Mouse (Mus musculus) spleen, embryonic (tissue): ENCODE measurements at regions not wholly inside any gene's neighbourhood (a gene's known extent, or its start where the extent isn't known, plus 50 kb on each side); places are given as distances from the start of the nearest gene placed in this dataset.
"Not testable (repeated sequence)": the region's sequence is repeated elsewhere in the genome, so short reads cannot be mapped to it uniquely, and the experiment has no call there.

Experiments
- CTCF ChIA-PET: fragments of 350-600 bp; sonication (Branson Sonifier 250); formaldehyde crosslinking; loops from one replicate; lab custom pipeline; 2022; lab: Charles Lee

- CTCF ChIA-PET, result no interaction called here
Observed at GRCm38 (mm10) chr12:54519370-54519769, 137.0 kb downstream of the Sptssa start.

- CTCF ChIA-PET, result no interaction called here
Observed at GRCm38 (mm10) chr12:54517265-54517664, 139.1 kb downstream of the Sptssa start.

- CTCF ChIA-PET, result no interaction called here
Observed at GRCm38 (mm10) chr12:54516463-54516862, 139.9 kb downstream of the Sptssa start.

- CTCF ChIA-PET, result not testable (repeated sequence)
Observed at GRCm38 (mm10) chr12:54516039-54516438, 140.3 kb downstream of the Sptssa start.

GRCm38 (mm10) chr12:54509903-54510302 is 146.5 kb downstream of the Sptssa start:
- CTCF ChIA-PET, result no interaction called here

GRCm38 (mm10) chr12:54502775-54503174 is 153.6 kb downstream of the Sptssa start:
- CTCF ChIA-PET, result no interaction called here

- CTCF ChIA-PET, result no interaction called here
Observed at GRCm38 (mm10) chr12:54499963-54500362, 156.4 kb downstream of the Sptssa start.

- CTCF ChIA-PET, result no interaction called here
Observed at GRCm38 (mm10) chr12:54495701-54496374, 160.5 kb downstream of the Sptssa start.

- CTCF ChIA-PET, result no interaction called here
Observed at GRCm38 (mm10) chr12:54494756-54495375, 161.5 kb downstream of the Sptssa start.

GRCm38 (mm10) chr12:54492737-54493136 is 163.6 kb downstream of the Sptssa start:
- CTCF ChIA-PET, result no interaction called here

- CTCF ChIA-PET, result no interaction called here
Observed at GRCm38 (mm10) chr12:54490460-54490859, 165.9 kb downstream of the Sptssa start.

GRCm38 (mm10) chr12:54489675-54490074 is 166.7 kb downstream of the Sptssa start:
- CTCF ChIA-PET, result no interaction called here

GRCm38 (mm10) chr12:54487689-54488088 is 168.7 kb downstream of the Sptssa start:
- CTCF ChIA-PET, result no interaction called here

GRCm38 (mm10) chr12:54482020-54482419 is 174.4 kb downstream of the Sptssa start:
- CTCF ChIA-PET, result no interaction called here

GRCm38 (mm10) chr12:54479841-54480240 is 176.5 kb downstream of the Sptssa start:
- CTCF ChIA-PET, result no interaction called here

- CTCF ChIA-PET, result interaction anchor here (1.0 kb wide), 1 partner anchor 12 kb away, joined by 3 read pairs; no protein-coding TSS in a partner anchor
Observed at GRCm38 (mm10) chr12:54472881-54473280, 183.5 kb downstream of the Sptssa start.

- CTCF ChIA-PET, result interaction anchor here (1.0 kb wide), 1 partner anchor 12 kb away, joined by 3 read pairs; no protein-coding TSS in a partner anchor
Observed at GRCm38 (mm10) chr12:54472407-54472806, 184.0 kb downstream of the Sptssa start.

- CTCF ChIA-PET, result no interaction called here
Observed at GRCm38 (mm10) chr12:54467635-54468034, 188.7 kb downstream of the Sptssa start.

- CTCF ChIA-PET, result no interaction called here
Observed at GRCm38 (mm10) chr12:54463806-54464205, 192.6 kb downstream of the Sptssa start.

GRCm38 (mm10) chr12:54461411-54461810 is 195.0 kb downstream of the Sptssa start:
- CTCF ChIA-PET, result no interaction called here

- CTCF ChIA-PET, result interaction anchor here (1.2 kb wide), 1 partner anchor 12 kb away, joined by 3 read pairs; no protein-coding TSS in a partner anchor
Observed at GRCm38 (mm10) chr12:54460135-54460523, 196.2 kb downstream of the Sptssa start.

- CTCF ChIA-PET, result no interaction called here
Observed at GRCm38 (mm10) chr12:54459462-54460134, 196.8 kb downstream of the Sptssa start.

- CTCF ChIA-PET, result no interaction called here
Observed at GRCm38 (mm10) chr12:54456731-54457130, 199.6 kb downstream of the Sptssa start.
